Mouse (Mus musculus) kidney, adult 9 months (tissue): ENCODE data around the gene Abcg2.
"Not testable (repeated sequence)": the region's sequence is repeated elsewhere in the genome, so short reads cannot be mapped to it uniquely, and the experiment has no call there.

Experiments used
- DNase-seq: peaks from one replicate; pipeline ENCODE4 v3.0.0; 2022

The Abcg2 gene

DNA sequence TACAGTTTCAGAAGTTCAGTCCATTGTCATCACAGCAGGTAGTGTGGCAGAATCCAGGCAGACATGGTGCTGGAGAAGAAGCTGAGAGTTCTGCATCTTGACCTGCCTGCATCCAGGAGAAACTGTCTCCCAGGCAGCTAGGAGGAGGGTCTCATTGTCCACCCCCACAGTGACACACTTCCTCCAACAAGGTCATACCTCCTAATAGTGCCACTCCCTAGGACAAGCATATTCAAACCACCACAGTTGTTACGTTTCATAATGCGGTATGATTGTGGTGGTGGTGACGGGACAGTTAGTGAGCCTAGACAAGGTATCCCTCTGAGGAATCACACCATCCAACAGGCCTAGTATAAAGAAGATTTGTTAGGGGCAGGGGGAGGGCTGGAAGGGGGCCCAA lies at the start of gene Abcg2:
TSS of gene Abcg2 (plus strand) at position 301 of the 400 bp plus-strand sequence.
- not testable (repeated sequence) for DNase-seq

DNA sequence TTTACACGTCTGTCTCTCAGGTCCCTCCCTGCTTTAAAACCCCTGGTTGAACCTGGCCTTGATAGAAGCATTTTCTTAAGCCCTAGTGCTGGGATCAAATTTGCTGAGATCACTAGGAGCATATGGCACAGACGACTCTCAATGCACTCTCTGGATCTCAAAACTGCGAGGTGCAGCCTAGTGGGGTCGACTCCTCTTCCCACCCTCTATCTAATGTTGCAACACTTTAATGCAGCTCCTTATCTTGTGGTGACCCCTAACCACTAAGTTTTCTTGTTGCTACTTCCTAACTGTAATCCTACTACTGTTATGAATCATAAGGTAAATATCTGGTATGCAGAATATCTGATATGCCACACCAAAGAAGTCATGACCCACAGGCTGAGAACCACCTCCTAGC lies 44.1 kb upstream of the Abcg2 start:
- DNase-seq, result not testable (repeated sequence)

DNA sequence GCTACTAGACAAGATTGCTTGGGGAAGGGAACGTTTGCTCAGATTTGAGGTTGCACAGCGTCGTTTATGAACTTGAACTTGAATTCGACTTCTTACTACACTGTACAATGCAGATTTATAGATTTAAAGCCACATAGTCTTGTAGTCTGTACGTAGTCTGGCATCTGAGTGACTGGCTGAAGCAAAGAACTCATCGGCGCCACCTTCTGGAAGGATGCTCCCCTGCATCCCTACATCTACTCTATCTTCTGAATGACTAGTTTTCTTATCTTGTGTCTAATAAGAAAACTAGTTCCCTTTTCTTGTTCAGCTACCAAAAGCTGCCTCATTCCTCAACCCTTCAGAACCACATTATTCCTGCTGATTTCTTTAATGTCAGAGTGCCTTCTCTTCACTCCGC lies 41.5 kb upstream of the Abcg2 start:
- DNase-seq, result peak; percentile 22

DNA sequence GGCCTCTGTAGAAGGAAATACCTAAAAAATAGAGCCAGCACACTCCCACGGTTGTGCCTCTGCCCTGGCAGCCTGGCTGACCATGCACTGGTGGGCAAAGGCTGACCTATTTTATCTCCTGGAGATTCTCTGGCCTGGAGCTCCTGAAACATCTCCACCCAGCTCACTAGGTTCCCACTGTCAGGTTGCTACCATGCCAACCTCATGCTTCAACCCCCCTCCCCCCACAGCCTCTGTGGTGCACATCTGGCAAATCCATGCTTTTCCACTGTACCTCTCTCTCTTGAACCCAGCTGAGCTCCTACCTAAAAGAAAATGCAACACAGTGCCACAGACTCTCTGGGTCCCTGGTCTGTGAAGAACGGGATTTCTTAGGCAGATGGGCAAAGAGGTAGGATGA lies 39.4 kb upstream of the Abcg2 start:
- DNase-seq, result not testable (repeated sequence)

DNA sequence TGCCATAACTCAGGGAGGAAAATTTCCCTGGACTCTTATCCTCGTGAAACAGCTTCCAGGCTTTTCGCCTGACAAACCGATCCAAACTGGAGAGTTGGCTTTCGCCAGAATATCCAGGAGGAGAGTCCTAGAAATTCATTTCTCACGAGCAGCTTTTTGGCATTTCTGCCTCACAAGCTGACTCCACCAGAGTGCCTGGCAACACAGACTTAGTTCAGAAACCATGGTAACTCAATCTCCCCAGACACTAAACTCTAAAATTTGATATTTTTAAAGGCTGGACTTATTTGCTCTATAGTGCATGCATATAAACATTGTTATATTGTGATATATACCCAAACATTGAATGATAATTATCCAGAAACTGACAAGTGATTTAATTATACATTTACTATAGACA lies 38.3 kb upstream of the Abcg2 start:
- DNase-seq, result not testable (repeated sequence)

DNA sequence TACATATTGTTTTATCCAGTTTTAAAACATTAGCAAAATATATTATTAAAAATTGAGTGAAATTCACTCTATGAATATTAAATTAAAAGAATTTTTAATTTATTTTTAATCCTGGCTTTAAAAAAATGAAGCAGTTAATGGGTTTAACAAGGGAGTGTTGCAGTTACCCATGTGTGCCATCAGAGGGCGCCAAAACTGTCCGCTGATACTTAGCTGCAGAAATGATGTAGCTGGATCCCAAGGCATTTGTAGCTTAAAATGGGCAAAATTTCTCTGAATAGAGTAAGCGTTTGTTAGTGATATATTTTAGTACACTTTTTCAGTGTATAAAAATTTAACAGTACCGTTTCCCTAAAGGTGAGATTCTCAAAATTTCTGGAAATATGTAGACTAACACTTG lies 37.5 kb upstream of the Abcg2 start:
- DNase-seq, result peak; percentile 48

DNA sequence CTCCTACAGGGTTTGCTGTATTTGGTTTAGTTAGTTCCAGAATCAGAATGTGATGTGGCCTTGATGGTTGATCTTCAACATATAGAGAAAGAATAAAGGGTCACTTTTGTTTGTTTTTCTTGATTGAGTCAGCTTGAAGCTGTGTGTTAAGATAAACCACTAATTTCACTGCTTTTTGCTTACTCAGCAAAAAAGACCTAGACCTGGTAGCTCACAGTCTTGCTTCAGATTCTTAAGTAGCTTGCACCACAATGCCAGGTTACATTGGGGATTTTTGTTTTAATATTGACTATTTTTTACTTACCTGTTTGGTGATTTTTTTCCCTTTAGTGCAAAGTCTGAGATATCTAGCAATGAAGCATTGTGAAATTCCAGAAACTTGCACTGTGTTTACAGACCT lies 30.5 kb upstream of the Abcg2 start:
- DNase-seq, result not testable (repeated sequence)

DNA sequence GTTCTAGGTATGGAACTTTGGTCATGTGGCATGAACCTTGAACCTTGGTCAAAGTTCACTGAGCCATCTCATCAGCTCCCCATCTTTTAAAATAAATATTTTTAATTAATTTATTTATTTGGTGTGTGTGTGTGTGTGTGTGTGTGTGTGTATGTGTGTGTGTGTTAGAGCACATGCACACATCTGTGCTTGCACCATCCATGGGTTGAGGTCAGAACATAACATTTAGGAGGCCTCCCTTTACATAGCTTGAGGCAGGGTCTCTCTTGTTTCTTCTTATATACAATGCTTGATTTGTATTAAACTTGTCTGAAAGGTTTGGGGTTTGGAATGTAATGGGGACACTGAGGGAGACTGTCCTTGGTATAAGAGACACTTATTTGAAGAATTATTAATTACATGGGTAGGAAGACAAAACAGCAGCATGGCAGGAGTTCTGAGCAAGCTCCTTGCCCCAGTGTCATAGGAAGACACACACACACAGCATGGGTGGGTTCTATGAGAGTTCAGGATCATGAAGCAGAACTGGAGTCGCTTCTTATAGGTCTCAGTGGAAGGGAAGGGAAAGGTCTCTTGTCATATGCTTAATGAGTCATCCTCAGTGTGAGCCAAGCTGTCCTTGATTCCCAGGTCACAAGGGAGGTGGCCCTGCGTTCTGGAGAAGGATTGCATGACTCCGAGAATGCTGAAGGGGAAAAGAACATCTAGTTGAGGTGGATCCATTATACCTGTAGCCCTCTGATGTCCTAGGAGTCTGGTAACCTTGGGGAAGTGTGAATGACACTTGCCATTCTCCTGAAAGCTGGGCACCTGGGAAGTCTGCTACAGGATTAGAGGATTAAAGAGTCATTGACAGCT lies 9.9 kb downstream of the Abcg2 start:
- not testable (repeated sequence) for DNase-seq

DNA sequence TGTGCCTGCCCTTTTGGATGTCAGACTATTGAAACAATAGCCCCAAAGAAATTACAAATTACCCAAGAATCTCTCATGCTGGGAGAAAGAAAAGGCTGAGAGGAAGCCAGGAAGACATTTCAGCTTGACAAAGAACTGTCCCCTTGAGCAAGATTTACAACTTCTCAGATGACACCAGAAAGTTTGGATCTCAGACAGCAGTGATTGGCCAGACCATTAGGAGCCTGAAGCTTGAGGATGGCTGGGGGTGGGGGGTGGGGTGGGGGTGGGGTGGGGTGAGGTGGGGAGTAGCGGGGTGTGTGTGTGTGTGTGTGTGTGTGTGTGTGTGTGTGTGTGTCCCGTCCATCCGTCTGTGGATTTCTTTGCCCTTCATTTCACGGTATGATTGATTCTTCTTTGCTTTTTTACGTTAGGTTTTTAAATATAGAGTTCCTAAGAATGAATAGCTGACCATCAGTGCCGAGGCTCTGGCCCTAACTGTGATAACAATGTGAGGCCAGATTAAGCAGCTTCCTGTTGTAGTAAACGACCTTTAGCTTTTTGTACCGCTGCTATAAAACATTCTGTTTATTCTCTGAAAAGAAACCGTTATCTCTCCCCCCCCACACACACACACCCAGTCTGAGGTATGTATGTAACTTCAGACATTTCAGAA lies 11.4 kb downstream of the Abcg2 start:
- peak; percentile 4 for DNase-seq

DNA sequence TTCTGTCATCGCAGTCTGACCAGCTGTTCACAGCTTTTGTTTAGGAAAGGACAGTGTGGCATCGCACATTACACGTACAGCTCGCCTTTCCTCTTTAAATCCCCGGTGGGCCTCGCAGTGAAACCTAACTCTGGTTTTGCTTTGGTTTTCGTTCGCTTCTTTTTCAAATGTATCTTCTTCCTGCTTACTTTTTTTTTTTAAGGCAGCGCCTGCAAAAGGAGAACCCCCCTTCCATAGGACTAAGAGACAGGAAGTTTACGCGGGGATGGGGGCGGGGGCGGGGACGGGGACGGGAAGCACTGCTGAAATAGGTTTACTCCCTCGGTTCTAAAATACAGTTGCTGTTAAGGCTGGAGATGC lies 12.0 kb downstream of the Abcg2 start:
- peak; percentile 30 for DNase-seq

DNA sequence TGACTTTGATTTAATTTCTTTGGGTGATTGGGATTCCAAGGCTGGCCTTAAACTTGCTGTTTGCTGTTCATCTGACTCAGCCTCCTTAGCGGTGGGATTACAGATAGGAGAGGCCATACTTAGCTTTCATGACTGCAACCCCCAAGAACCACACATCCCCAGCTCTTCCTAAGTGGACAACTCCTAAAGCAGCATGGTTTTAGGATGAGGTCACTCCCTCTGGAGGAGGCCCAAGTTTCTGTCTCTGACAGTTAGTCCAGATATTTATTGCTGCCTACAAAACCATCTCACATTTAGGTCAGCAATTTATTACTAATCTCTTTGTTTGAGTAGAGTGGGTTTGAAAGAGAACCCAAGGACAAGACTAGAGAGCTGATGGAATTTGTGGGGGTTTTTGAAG lies 17.8 kb downstream of the Abcg2 start:
- peak; percentile 9 for DNase-seq

DNA sequence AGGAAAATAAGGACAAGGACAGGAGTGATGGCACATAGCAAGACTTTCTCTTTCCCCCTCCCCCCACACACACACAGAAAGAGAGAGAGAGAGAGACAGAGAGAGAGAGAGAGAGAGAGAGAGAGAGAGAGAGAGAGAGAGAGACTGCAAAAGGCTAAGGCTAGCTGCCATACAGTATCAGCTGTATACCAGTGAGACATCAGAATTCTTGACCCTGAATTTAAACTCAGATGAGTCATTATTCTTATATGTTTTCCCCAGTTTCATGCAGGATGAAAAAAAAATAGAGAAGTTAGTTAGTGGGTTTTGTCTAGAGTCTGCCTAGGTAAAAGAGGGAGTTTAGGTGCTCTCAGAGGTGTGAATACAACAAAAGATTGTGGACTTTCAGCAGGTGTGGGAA lies 18.7 kb downstream of the Abcg2 start:
- DNase-seq, result not testable (repeated sequence)

DNA sequence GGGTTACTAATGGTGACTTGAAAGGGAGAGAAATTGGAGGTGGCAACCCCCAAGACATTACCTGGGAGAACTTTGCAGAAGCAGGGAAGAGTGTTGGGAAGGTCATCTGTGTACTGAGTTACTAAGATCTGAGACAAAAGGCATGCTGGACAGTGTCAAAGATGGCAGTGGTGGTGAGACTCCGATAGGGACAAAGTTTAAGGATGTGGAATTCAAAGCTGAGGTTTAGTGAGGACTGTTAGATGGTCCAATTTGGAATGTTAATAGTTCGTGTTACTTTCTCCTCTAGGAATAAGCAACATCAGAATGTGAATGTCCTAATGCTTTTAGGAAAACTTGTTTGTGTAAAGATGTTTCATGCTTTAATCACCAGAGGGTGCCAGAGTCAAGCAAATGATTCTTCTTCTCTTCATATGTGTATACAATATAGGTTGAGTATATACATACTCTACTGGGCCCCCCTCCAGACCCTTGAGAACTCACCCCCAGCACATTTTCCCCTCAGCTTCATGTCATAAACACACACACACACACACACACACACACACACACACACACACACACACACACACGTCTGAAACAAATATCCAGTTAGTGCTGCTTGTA lies 19.3 kb downstream of the Abcg2 start:
- DNase-seq, result peak; percentile 54

DNA sequence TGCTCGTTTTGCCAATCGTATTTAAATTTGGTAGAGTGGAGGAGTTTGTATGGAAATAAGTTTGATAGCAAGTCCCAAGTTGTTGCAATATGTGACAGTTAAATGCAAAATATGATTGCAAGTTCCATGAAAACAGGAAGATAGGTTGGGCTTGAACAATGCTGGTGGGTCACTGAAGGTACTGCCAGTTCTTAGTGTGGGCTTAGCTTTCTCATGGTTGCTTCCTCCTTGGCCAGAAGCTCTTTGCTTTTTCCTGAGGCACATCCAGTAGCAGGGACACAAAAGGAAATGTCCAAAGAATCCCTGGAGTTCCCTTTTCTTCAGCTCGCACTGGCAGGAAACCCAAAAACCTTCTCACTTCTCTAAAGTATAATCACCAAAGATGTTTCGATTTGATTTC lies 22.3 kb downstream of the Abcg2 start:
- peak; percentile 47 for DNase-seq

DNA sequence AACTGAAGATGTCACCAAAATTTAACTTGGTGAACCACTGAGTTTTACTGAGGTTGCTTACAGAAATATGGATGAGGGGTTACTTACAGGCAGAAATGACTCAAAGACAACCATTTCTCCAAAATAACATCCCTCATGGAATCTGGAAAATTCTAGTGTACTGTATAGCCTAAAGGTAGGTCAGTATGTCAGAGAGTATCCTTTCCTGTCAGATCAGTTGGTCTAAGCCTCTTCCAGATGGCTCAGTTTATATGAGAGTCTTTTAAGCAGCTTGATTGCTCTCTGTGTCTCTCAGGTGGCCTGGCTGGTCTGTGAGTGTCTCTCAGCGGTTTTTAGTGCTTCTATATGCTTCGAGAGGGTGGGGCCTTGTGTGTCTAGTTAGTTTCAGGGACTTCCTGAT lies 24.1 kb downstream of the Abcg2 start:
- DNase-seq, result no peak

DNA sequence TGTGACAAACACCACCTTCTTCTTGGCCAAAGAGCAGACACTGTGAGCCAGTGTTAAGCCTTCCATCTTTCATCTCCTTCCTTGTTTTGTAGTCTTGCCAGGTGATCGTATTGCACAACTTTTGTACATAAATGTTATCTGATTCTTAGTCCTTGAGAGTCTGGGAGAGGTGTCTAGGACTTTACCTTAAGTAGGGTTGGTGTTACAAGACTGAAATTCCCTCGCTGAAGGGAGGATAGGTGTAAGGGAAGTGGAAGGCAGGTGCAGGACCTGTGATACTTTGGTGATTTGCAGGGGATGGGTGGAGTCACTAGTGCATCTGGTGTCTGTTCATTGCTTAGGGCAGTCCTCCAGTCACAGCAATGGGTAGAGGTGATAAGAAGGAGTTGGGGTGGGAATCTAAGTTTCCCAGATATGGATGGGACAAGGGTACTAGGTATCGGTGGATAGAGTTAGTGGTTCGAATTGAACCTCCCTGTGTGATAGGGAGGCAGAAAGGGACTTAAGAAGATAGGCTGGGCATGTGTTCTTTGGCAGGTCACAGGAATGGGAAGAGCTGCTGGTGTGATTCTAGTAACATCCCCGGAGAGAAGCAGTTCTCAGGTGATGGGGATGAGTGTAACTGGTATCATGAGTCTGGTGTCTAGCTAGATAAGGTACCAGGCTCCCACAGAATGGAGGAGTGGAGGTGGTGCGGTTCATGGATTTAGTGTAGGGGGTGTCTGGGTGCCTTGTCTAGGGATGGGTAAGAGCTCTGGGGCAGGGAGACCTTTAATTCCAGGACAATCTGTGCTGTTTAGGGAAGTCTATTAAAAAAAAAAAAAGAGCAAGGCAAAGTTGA lies 25.8 kb downstream of the Abcg2 start:
- DNase-seq, result no peak

DNA sequence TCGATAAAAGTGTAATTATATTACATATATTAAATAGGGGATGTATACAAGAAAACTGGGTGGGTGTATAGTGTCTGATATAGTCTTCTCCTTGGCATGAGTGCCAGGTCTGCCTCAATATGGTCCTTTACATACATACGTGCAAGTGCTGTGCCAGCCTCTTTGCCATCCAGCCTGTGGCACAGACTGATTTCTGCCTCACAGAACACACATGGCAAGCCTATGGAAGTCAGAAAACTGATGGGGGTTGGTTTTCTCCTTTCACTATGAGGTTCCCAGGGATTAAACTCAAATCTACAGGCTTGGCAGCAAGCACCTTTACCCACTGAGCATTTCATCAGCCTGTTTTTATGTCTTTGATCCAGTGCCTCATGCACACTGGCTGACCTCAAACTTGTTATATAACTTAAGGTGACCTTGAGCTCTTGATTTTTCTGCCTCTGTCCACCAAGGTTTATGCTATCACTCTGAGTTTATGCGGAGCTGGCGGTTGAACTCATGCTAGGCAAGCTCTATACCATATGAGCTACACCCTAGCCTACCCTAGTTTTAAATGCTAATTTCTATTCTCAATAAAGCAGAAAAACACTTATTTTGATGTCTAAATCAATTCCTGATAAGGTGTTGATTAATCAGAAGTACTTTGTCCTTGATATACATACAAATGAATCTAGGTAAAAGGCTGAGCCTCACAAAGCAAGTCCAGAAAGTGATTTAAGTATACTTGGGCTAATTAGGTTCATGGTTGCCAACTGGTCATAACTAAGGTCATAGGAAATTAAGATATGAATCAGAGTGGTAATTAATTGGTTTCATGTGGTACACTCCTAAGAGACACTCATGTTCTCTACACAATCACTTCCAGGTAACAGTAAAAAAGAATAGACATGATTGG lies 26.7 kb downstream of the Abcg2 start:
- DNase-seq, result no peak

DNA sequence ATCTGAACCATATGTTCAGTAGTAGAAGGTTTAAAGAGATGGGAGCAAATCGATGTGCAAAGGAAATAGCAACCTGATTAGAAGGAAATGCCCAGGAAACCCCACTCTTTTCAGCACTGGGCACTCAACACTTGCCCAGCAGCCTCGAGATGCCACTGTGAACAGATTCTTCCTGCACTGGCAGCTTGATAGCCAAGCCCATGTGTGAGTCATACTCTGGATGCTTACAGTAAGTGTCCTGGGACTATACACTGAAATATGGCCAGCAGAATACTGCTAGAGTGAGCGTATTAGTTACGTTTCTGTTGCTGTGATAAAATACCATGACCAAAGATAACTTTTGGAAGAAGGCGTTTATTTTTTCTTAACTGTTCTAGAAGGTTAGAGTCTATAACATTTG lies 39.8 kb downstream of the Abcg2 start:
- DNase-seq, result no peak

DNA sequence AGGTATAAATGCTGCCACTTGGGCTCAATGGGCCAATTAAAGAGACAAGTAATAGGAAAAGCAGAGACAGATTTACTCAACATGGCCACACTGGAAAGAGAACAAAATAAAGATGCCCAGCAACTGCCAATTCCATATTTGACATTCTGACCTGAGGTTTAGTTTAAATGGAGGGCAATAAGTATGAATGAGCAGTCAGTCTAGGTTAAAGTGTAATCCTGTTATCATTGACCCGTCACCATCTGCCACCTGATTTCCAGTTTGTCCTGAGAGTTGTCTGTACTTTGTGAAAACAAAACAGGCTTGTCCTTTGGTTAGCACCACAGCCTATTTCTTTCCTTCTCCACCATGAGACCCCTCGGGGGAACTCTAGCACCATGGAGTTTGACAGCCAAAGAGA lies 44.9 kb downstream of the Abcg2 start:
- peak; percentile 32 for DNase-seq

DNA sequence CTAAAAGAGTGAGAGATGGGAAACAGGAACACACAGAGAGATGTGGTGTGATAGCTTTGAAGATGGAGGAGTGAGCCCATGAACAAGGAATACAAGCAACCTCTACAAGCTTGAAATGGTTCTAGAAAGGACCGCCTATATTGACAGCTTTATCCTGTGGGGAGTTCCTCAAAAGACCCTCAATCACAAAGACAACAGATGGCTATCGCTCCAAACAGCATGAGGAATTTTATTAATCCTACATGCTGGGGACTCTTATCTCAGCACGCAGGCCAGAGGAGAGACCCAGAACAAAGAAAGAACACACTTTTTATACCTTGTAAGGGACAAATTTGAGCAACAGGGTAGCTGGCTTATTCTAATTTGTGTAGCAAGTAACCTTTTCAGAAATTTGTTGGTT lies 48.1 kb downstream of the Abcg2 start:
- no peak for DNase-seq

DNA sequence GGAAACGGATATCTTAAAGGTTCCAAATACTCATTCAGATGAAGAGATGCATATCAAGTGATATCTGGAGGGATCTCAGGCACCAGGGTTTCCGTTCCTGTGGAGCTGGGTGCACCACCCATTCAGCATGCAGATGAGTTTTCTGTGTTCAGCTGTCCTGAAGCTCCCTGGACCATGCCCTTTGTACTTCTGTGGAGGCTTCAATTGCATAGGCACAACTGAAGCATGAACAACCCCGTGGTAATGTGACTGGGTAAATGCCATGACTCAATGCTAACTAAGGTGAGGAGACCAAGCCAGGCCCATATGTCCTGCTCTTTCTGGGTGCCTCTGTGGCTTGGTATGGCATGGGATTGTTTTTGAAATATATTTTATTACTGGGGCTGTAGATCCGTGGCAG lies 49.4 kb downstream of the Abcg2 start:
- DNase-seq, result peak; percentile 87

DNA sequence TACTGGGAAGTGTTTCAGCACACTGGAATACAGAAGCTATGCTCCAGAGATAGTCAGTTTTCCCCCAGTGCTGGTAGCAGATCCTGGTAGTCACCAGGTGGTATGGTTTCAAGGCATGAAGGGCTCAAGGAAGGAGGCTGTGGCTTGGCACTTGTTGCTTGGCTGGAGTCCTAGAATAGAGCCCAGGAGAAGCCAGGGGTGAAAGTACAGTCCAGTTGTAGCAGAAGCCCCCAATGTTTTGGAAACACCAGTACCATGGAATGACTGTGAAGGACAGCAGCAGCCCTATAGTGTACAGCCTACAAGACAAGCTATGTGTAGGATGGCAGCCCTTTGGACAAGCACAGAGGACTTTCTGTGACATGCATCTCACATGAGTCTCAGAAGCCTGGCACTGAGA lies 54.2 kb downstream of the Abcg2 start:
- peak; percentile 88 for DNase-seq
